Comparison of ENCODE assay signal across 8 mouse cellular contexts in the genomic region with DNA sequence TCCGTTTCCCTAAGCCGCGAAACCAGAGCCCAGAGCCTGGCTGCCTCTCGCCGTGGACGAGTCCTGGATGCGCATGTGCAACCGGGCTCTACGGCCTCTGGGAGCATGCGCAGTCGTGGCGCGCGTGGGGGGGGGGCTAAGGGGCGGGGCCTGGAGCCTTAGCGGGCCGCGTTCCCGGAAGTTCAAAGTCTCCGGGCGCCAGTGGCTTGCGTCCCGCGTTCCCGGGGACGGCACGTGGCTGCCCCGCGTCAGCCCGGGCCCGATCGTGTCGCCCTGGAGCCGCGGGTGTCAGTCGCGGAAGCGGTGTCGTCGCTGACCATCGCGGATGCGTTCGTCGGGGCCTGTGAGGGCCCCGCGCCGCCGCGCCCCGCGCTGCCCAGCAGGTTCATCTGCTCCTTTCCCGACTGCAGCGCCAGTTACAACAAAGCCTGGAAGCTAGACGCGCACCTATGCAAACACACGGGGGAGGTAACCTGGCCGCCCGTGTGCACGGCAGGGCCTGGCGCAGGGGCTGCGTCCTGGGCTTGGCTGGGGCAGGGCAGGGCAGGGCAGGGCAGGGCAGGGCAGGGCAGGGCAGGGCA. TPM values are rescaled to one million over a fixed set of nuclear protein-coding genes. Genes with fewer than 3 reads are reported as not detected.
A peak's percentile ranks its signal among the peaks of the same experiment; 100 is the strongest.
DNase-seq lines count a peak whose midpoint lies in the region; ATAC-seq and TF ChIP-seq lines count a peak whose summit lies in the region.

A gene (plus strand): TSS at position 150 of the 581 bp plus-strand sequence.

- under 1% methylated on average over 62 of the region's 62 CpGs for WGBS in hindbrain, embryonic 16.5 days

- peaks cover 14% of the 10 kb centered on the region for H3K4me1 ChIP-seq in hindbrain, embryonic 16.5 days (ENCODE audit: control insufficient read depth, insufficient read depth, low read depth, low read length)
- H3K4me1 ChIP-seq in megakaryocyte, embryonic 14.5 days, result peaks cover 21% of the 10 kb centered on the region

- peak within 1 kb of the TSS; percentile 91 for H3K4me3 ChIP-seq in gastrocnemius, adult 2 months
- peak within 1 kb of the TSS; percentile 64 for H3K4me3 ChIP-seq in hindbrain, embryonic 16.5 days (ENCODE audit: low read length)
- peak within 1 kb of the TSS; percentile 98 for H3K4me3 ChIP-seq in megakaryocyte, embryonic 14.5 days (replicated peaks)

- TF ChIP-seq CTCF in gastrocnemius, adult 2 months (IDR thresholded peaks at IDR 0.05), result no peak

- H3K9me3 ChIP-seq in hindbrain, embryonic 16.5 days (ENCODE audit: control insufficient read depth, low read length), result no peaks in the 10 kb centered on the region
- H3K9me3 ChIP-seq in megakaryocyte, embryonic 14.5 days, result peaks cover 11% of the 10 kb centered on the region

- intact Hi-C loops in gastrocnemius, adult 2 months (cut with DNase I), result loop anchor here (2.0 to 5.0 kb wide), 2 partner anchors 14 to 479 kb away; a partner anchor contains a TSS

- no peaks in the 10 kb centered on the region for H3K27me3 ChIP-seq in hindbrain, embryonic 16.5 days (replicated peaks; ENCODE audit: control insufficient read depth, insufficient read depth, low read length)
- no peaks in the 10 kb centered on the region for H3K27me3 ChIP-seq in megakaryocyte, embryonic 14.5 days (replicated peaks)

- peak within 1 kb of the TSS; percentile 94 for H3K27ac ChIP-seq in gastrocnemius, adult 2 months
- H3K27ac ChIP-seq in hindbrain, embryonic 16.5 days (ENCODE audit: low read depth, low read length), result peak within 1 kb of the TSS; percentile 83

- peak; percentile 86 for ATAC-seq in common myeloid progenitor, adult 5-6 weeks (replicated peaks; ENCODE audit: low read depth, poor library complexity, severe bottlenecking)
- ATAC-seq in hindbrain, embryonic 16.5 days, result peak; percentile 95

- DNase-seq in adrenal gland, adult (ENCODE audit: inconsistent age in 2 of 2, low spot score in 1 of 2), result peak; percentile 79 to 87
- peak; percentile 90 for DNase-seq in gastrocnemius, adult 2 months
- peak; percentile 42 to 53 for DNase-seq in left cerebral cortex, adult 8-10 months (ENCODE audit: low spot score in 2 of 2)
- DNase-seq in right cerebral cortex, adult 2 months (ENCODE audit: low spot score in 2 of 2), result peak; percentile 70 to 78
- peak; percentile 77 for DNase-seq in urinary bladder, postnatal 25 days (ENCODE audit: low spot score)

- peak within 1 kb of the TSS; percentile 94 for H3K4me2 ChIP-seq in hindbrain, embryonic 16.5 days (ENCODE audit: low read length)

- peak within 1 kb of the TSS; percentile 88 for H3K9ac ChIP-seq in hindbrain, embryonic 16.5 days (ENCODE audit: low read depth, low read length)

- peaks cover 14% of the 10 kb centered on the region for H3K36me3 ChIP-seq in hindbrain, embryonic 16.5 days (ENCODE audit: control insufficient read depth, insufficient read depth, low read length)
- H3K36me3 ChIP-seq in megakaryocyte, embryonic 14.5 days (replicated peaks; ENCODE audit: low read length), result peaks cover 37% of the 10 kb centered on the region

RNA-seq across cellular contexts. Expression of the gene that starts here (rescaled TPM):
- total RNA-seq in common myeloid progenitor, adult 5-6 weeks (2017), result 144 and 171 TPM in 2 replicates
- 10 to 100 TPM; 25.7 to 31.9 TPM for total RNA-seq in gastrocnemius, adult 2 months (2021)
- 105 and 109 TPM in 2 replicates for polyA plus RNA-seq in hindbrain, embryonic 16.5 days (2015; fragmentation: Nextera tagmentation; extraction: Ambion mirVana)
- total RNA-seq in left cerebral cortex, adult 8-10 months (2022), result 10 to 100 TPM; 21.6 to 23.3 (median 22.5) TPM
- polyA plus RNA-seq in megakaryocyte, embryonic 14.5 days (2012; ENCODE audit: insufficient read depth, low replicate concordance), result 63.5 and 83.9 TPM in 2 replicates

Comparison
In these comparisons a context has a peak if more than half of its experiments do, and no peak if none do; other contexts are left out.
1. Peak in every context shown above with its lines: DNase-seq, ATAC-seq, H3K4me3 ChIP-seq and H3K27ac ChIP-seq.